Mouse (Mus musculus) midbrain, embryonic 11.5 days (tissue): ENCODE data around the gene Riok1. TPM values are rescaled to one million over a fixed set of nuclear protein-coding genes. Genes with fewer than 3 reads are reported as not detected.
A peak's percentile ranks its signal among the peaks of the same experiment; 100 is the strongest.

ENCODE experiments used
- ATAC-seq: fragments of 200-750 bp; cut with Nextera tagmentation; 2 replicates; pipeline ENCODE4 v1.8.0; 2017; ENCODE audit warnings: moderate TSS enrichment, moderate library complexity; ENCODE audit not compliant: low FRiP score
- DNase-seq: peaks from one replicate; pipeline ENCODE4 v3.0.0; 2015; ENCODE audit warnings: low spot score; ENCODE audit errors: missing footprints
- H3K27ac ChIP-seq: fragments of 300-500 bp; sonication (generic); 2 replicates; pipeline ENCODE4 v1.5.1; 2014; ENCODE audit warnings: low read depth, low read length
- H3K27me3 ChIP-seq: fragments of 300-500 bp; sonication (generic); 2 replicates; pipeline ENCODE4 v1.6.1; 2014; ENCODE audit warnings: mild to moderate bottlenecking, low read length, moderate library complexity, mixed read lengths; ENCODE audit not compliant: control insufficient read depth, insufficient read depth
- H3K36me3 ChIP-seq: fragments of 300-500 bp; sonication (generic); 2 replicates; pipeline ENCODE4 v1.6.1; 2014; ENCODE audit warnings: mild to moderate bottlenecking, low read length, moderate library complexity, mixed read lengths; ENCODE audit not compliant: control insufficient read depth, insufficient read depth
- H3K4me1 ChIP-seq: fragments of 300-500 bp; sonication (generic); 2 replicates; pipeline ENCODE4 v1.6.1; 2014; ENCODE audit warnings: low read length; ENCODE audit not compliant: control insufficient read depth, insufficient read depth
- H3K4me2 ChIP-seq: fragments of 300-500 bp; sonication (generic); 2 replicates; pipeline ENCODE4 v1.6.1; 2014; ENCODE audit warnings: mild to moderate bottlenecking, moderate library complexity
- H3K4me3 ChIP-seq: fragments of 300-500 bp; sonication (generic); 2 replicates; pipeline ENCODE4 v1.5.1; 2014; ENCODE audit warnings: low read depth, low read length
- H3K9ac ChIP-seq: fragments of 300-500 bp; sonication (generic); 2 replicates; pipeline ENCODE4 v1.6.1; 2014; ENCODE audit warnings: low read length
- H3K9me3 ChIP-seq: fragments of 300-500 bp; sonication (generic); 2 replicates; pipeline ENCODE4 v1.6.1; 2016; ENCODE audit warnings: low read length; ENCODE audit not compliant: control insufficient read depth
- WGBS: fragments of 180-500 bp; shearing (Covaris S2); extraction: QIAGEN DNeasy Blood & Tissue Kit; methylation state at CpG from one replicate; pipeline ENCODE4 v1.1.7; 2014; 5-methylcytosine and 5-hydroxymethylcytosine counted together
- polyA plus RNA-seq: library from polyadenylated mRNA; unstranded; fragments of >200 nt; fragmentation: Nextera tagmentation; extraction: Ambion mirVana; gene quantifications from 2 replicates; pipeline ENCODE4 v1.2.1, GENCODE M21; 2014

Gene Riok1
- polyA plus RNA-seq, 1 experiment from 2014 or later: 49.1 TPM

- H3K9me3 ChIP-seq: no peaks in the 10 kb centered on the region
- H3K27me3 ChIP-seq: no peaks in the 10 kb centered on the region
- H3K27ac ChIP-seq: no peak overlapping the region
- H3K36me3 ChIP-seq: no peaks in the 10 kb centered on the region
- H3K4me2 ChIP-seq: no peak overlapping the region
- WGBS: 86% methylated on average over 5 of the region's 5 CpGs
- H3K4me1 ChIP-seq: no peaks in the 10 kb centered on the region
- H3K9ac ChIP-seq: no peak overlapping the region
- no peak overlapping the region for H3K4me3 ChIP-seq
- DNase-seq: no peak
- ATAC-seq: no peak
Observed at GRCm38 (mm10) chr13:38009721-38010408, 26.9 kb upstream of the Riok1 start.

- Histone ChIP-seq H3K27ac (no peak overlapping the region), H3K36me3 (no peaks in the 10 kb centered on the region), H3K4me1 (no peaks in the 10 kb centered on the region), H3K9ac (no peak overlapping the region), H3K27me3 (no peaks in the 10 kb centered on the region), H3K4me3 (no peak overlapping the region), H3K4me2 (no peak overlapping the region), H3K9me3 (no peaks in the 10 kb centered on the region)
- ATAC-seq (no peak), DNase-seq (no peak)
- 72% methylated on average over 5 of the region's 5 CpGs for WGBS
Observed at GRCm38 (mm10) chr13:38010444-38010910, 26.3 kb upstream of the Riok1 start.

GRCm38 (mm10) chr13:38012436-38012835 lies 24.4 kb upstream of the Riok1 start:
- Histone ChIP-seq H3K4me2 (no peak overlapping the region), H3K27ac (no peak overlapping the region), H3K9me3 (no peaks in the 10 kb centered on the region), H3K4me1 (no peaks in the 10 kb centered on the region), H3K9ac (no peak overlapping the region), H3K4me3 (no peak overlapping the region), H3K27me3 (no peaks in the 10 kb centered on the region), H3K36me3 (no peaks in the 10 kb centered on the region)
- 87% methylated on average over 5 of the region's 5 CpGs for WGBS
- no peak for ATAC-seq
- DNase-seq: no peak

GRCm38 (mm10) chr13:38015591-38015990 lies 21.2 kb upstream of the Riok1 start:
- Histone ChIP-seq H3K9ac (no peak overlapping the region), H3K27me3 (no peaks in the 10 kb centered on the region), H3K9me3 (no peaks in the 10 kb centered on the region), H3K4me3 (no peak overlapping the region), H3K36me3 (no peaks in the 10 kb centered on the region), H3K4me2 (no peak overlapping the region), H3K27ac (no peak overlapping the region), H3K4me1 (no peaks in the 10 kb centered on the region)
- DNase-seq (no peak), ATAC-seq (no peak)
- 93% methylated on average over 4 of the region's 4 CpGs for WGBS

GRCm38 (mm10) chr13:38018791-38019190 lies 18.0 kb upstream of the Riok1 start:
- 75% methylated on average over 3 of the region's 3 CpGs for WGBS
- ATAC-seq (no peak), DNase-seq (no peak)
- Histone ChIP-seq H3K9me3 (no peaks in the 10 kb centered on the region), H3K27me3 (no peaks in the 10 kb centered on the region), H3K4me2 (no peak overlapping the region), H3K27ac (no peak overlapping the region), H3K9ac (no peak overlapping the region), H3K36me3 (no peaks in the 10 kb centered on the region), H3K4me1 (no peaks in the 10 kb centered on the region), H3K4me3 (no peak overlapping the region)

GRCm38 (mm10) chr13:38025874-38026273 lies 10.9 kb upstream of the Riok1 start:
- H3K36me3 ChIP-seq: no peaks in the 10 kb centered on the region
- H3K27ac ChIP-seq: no peak overlapping the region
- 37% methylated on average over 4 of the region's 4 CpGs for WGBS
- H3K9ac ChIP-seq: no peak overlapping the region
- DNase-seq (no peak), ATAC-seq (no peak)
- H3K27me3 ChIP-seq: no peaks in the 10 kb centered on the region
- no peaks in the 10 kb centered on the region for H3K4me1 ChIP-seq
- no peak overlapping the region for H3K4me3 ChIP-seq
- no peak overlapping the region for H3K4me2 ChIP-seq
- H3K9me3 ChIP-seq: no peaks in the 10 kb centered on the region

- 70% methylated on average over 6 of the region's 6 CpGs for WGBS
- ATAC-seq: no peak
Observed at GRCm38 (mm10) chr13:38027618-38028248, 9.1 kb upstream of the Riok1 start.

GRCm38 (mm10) chr13:38028407-38028806 lies 8.4 kb upstream of the Riok1 start:
- H3K27ac ChIP-seq: no peak overlapping the region
- no peak overlapping the region for H3K4me2 ChIP-seq
- H3K9me3 ChIP-seq: no peaks in the 10 kb centered on the region
- DNase-seq (no peak), ATAC-seq (no peak)
- H3K9ac ChIP-seq: no peak overlapping the region
- 87% methylated on average over 4 of the region's 4 CpGs for WGBS
- H3K27me3 ChIP-seq: no peaks in the 10 kb centered on the region
- no peaks in the 10 kb centered on the region for H3K36me3 ChIP-seq
- H3K4me3 ChIP-seq: no peak overlapping the region
- H3K4me1 ChIP-seq: no peaks in the 10 kb centered on the region

More at GRCm38 (mm10) chr13:38027618-38028248, 9.1 kb upstream of the Riok1 start:
- H3K27me3 ChIP-seq: no peaks in the 10 kb centered on the region
- no peaks in the 10 kb centered on the region for H3K9me3 ChIP-seq
- no peak overlapping the region for H3K4me2 ChIP-seq
- H3K9ac ChIP-seq: no peak overlapping the region
- H3K4me1 ChIP-seq: no peaks in the 10 kb centered on the region
- no peaks in the 10 kb centered on the region for H3K36me3 ChIP-seq
- H3K4me3 ChIP-seq: no peak overlapping the region
- no peak overlapping the region for H3K27ac ChIP-seq
- no peak for DNase-seq

- Histone ChIP-seq H3K4me1 (peaks cover 4% of the 10 kb centered on the region; the same call in 1 of the 2 replicates), H3K9ac (peak within 1 kb of the TSS; percentile 76), H3K4me3 (peak within 1 kb of the TSS; percentile 54), H3K36me3 (peaks cover 4% of the 10 kb centered on the region), H3K4me2 (peak within 1 kb of the TSS; percentile 87), H3K9me3 (no peaks in the 10 kb centered on the region), H3K27me3 (no peaks in the 10 kb centered on the region), H3K27ac (no peak within 1 kb of the TSS)
- ATAC-seq: peak; percentile 96
- WGBS: under 1% methylated on average over 47 of the region's 47 CpGs
- DNase-seq: peak; percentile 100
Observed at GRCm38 (mm10) chr13:38037044-38037687, 371 bp downstream of the Riok1 start, which contains the start of gene Cage1. TSS of gene Cage1 (minus strand) at chr13:38037069.
